Mouse (Mus musculus): Measurements from ENCODE around the gene Vapb. TPM values are rescaled to one million over a fixed set of nuclear protein-coding genes. Genes with fewer than 3 reads are reported as not detected.

The Vapb gene
- polyA plus RNA-seq, 2 experiments = 15.2 to 37.0 TPM

DNA sequence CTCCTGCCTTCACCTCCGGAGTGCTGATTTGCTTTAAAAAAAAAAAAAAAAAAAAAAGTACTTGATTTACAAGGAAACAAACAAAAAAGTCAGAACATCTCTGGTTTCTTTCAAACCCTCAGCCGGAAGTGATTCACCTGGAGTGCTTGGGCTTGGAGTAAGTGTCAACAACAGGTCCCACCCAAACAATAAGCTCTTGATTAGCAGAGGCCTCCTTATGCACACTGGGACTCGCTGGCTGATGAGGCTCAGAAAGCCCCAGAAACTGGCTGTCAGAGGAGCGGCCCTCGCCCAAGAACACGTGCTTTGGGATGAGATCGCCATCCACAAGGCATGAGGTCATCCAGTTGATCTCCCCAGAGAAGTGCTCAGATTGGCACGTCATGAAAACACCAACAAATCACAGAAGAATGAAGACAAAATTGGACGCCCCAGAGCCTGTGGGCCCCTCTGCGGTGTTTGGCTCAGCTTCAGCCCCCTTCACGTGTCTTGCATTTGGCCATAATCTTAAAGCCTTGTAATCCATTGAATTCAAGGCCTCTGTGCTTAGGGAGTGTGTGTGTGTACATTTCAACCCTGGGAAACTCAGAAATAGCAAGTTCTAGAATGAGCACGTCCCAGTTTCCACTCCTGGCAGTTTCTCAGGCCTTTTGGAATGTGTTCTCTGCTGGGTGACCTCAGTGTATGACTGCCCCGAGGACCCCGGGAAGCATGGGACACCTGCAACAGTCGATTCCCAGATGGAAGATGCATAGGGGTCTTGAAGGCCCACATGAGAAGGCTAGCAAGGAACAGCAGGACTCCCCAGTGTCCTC, 72.9 kb downstream of the Vapb start:
- DNase-seq (ENCODE audit: low spot score) = peak; percentile 76
- H3K27me3 ChIP-seq (ENCODE audit: control insufficient read depth, insufficient read depth, low read length) = no peaks in the 10 kb centered on the region
- H3K4me2 ChIP-seq (replicated peaks; ENCODE audit: low read depth, low read length, severe bottlenecking) = no peak overlapping the region
- no peaks in the 10 kb centered on the region for H3K4me1 ChIP-seq (ENCODE audit: control insufficient read depth, insufficient read depth, low read length)
- 65% methylated on average over 15 of the region's 15 CpGs for WGBS
- no peaks in the 10 kb centered on the region for H3K9me3 ChIP-seq (ENCODE audit: control insufficient read depth, low read length)
- ATAC-seq (ENCODE audit: low FRiP score, low read depth) = peak; percentile 83
- no peak overlapping the region for H3K4me3 ChIP-seq (replicated peaks; ENCODE audit: low read length)
- TF ChIP-seq POLR2A (IDR thresholded peaks at IDR 0.05; ENCODE audit: borderline replicate concordance, extremely low read depth, insufficient read depth, insufficient read length) = no peak
- no peak overlapping the region for H3K9ac ChIP-seq (ENCODE audit: low read depth, low read length, severe bottlenecking)
- H3K36me3 ChIP-seq (ENCODE audit: control insufficient read depth, insufficient read depth, low read length) = no peaks in the 10 kb centered on the region
- no peak overlapping the region for H3K27ac ChIP-seq (replicated peaks; ENCODE audit: low read depth, low read length)

DNA sequence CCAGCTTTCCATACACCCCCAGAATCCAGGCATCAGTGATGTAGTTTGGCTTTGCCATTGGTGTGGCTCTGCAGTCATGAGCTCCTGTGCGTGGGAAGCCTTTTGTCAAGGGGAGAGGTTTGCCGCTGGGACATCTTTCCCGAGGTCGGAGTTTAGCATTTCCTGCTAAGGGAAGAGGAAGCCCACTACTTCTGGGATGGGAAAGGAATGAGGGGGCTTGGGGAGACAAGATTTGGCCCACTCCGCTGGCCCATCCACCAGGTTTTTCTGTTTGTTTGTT, 73.5 kb downstream of the Vapb start:
- ATAC-seq (ENCODE audit: low FRiP score, low read depth) = no peak
- no peak for TF ChIP-seq POLR2A (IDR thresholded peaks at IDR 0.05; ENCODE audit: borderline replicate concordance, extremely low read depth, insufficient read depth, insufficient read length)
- H3K9me3 ChIP-seq (ENCODE audit: control insufficient read depth, low read length) = no peaks in the 10 kb centered on the region
- no peak overlapping the region for H3K4me2 ChIP-seq (replicated peaks; ENCODE audit: low read depth, low read length, severe bottlenecking)
- no peak overlapping the region for H3K9ac ChIP-seq (ENCODE audit: low read depth, low read length, severe bottlenecking)
- no peaks in the 10 kb centered on the region for H3K27me3 ChIP-seq (ENCODE audit: control insufficient read depth, insufficient read depth, low read length)
- H3K4me1 ChIP-seq (ENCODE audit: control insufficient read depth, insufficient read depth, low read length) = no peaks in the 10 kb centered on the region
- WGBS = 90% methylated on average over 5 of the region's 5 CpGs
- H3K27ac ChIP-seq (replicated peaks; ENCODE audit: low read depth, low read length) = no peak overlapping the region
- no peak overlapping the region for H3K4me3 ChIP-seq (replicated peaks; ENCODE audit: low read length)
- no peak for DNase-seq (ENCODE audit: low spot score)
- no peaks in the 10 kb centered on the region for H3K36me3 ChIP-seq (ENCODE audit: control insufficient read depth, insufficient read depth, low read length)

DNA sequence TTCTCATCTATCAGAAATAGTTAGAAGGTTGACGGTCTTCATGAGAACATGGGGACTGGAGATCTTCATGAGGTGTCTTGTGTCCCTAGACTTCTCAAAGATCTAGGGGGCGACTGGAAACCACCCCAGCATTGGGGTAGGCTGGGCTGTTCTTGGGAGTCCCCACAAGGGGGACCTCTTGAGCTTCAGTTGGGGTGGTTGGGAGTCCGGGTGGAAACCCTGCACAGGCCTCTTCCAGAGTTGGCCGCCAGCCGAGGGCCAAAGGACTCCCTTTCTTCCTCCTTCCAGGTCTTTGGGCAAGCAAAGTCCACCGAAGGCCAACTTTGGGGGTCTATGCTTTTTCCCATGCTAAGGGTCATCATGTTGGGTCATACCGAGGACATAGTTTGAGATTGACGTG, 74.5 kb downstream of the Vapb start:
- H3K9me3 ChIP-seq (ENCODE audit: control insufficient read depth, low read length) = no peaks in the 10 kb centered on the region
- no peak overlapping the region for H3K9ac ChIP-seq (ENCODE audit: low read depth, low read length, severe bottlenecking)
- H3K4me3 ChIP-seq (replicated peaks; ENCODE audit: low read length) = no peak overlapping the region
- TF ChIP-seq POLR2A (IDR thresholded peaks at IDR 0.05; ENCODE audit: borderline replicate concordance, extremely low read depth, insufficient read depth, insufficient read length) = no peak
- no peaks in the 10 kb centered on the region for H3K27me3 ChIP-seq (ENCODE audit: control insufficient read depth, insufficient read depth, low read length)
- no peak overlapping the region for H3K4me2 ChIP-seq (replicated peaks; ENCODE audit: low read depth, low read length, severe bottlenecking)
- no peaks in the 10 kb centered on the region for H3K36me3 ChIP-seq (ENCODE audit: control insufficient read depth, insufficient read depth, low read length)
- H3K27ac ChIP-seq (replicated peaks; ENCODE audit: low read depth, low read length) = no peak overlapping the region
- H3K4me1 ChIP-seq (ENCODE audit: control insufficient read depth, insufficient read depth, low read length) = no peaks in the 10 kb centered on the region
- no peak for DNase-seq (ENCODE audit: low spot score)
- WGBS = 77% methylated on average over 8 of the region's 8 CpGs
- ATAC-seq (ENCODE audit: low FRiP score, low read depth) = no peak

DNA sequence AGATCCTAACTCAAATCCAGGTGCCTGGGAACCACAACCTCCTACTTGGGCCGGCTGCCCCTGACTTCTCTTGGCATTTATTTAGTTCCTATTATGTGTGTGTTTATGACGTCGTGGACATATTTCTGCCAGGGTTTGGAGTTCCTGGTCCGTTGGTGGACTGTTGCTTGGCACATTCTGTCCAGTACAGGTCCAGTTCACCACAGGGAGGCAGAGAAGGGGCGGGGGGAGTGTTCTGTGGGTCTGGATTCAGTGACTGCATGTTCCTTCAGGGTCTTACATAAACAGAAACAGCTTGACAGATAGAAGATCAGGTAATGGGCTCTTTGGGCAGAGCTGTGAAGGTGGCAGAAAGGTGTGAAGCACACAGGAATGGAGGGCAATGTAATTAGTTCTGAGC, 75.8 kb downstream of the Vapb start:
- DNase-seq (ENCODE audit: low spot score) (no peak), ATAC-seq (ENCODE audit: low FRiP score, low read depth) (no peak)
- Histone ChIP-seq H3K27me3 (ENCODE audit: control insufficient read depth, insufficient read depth, low read length) (no peaks in the 10 kb centered on the region), H3K36me3 (ENCODE audit: control insufficient read depth, insufficient read depth, low read length) (no peaks in the 10 kb centered on the region; the same call in 1 of the 2 replicates), H3K9ac (ENCODE audit: low read depth, low read length, severe bottlenecking) (no peak overlapping the region), H3K27ac (replicated peaks; ENCODE audit: low read depth, low read length) (no peak overlapping the region), H3K4me2 (replicated peaks; ENCODE audit: low read depth, low read length, severe bottlenecking) (no peak overlapping the region), H3K4me1 (ENCODE audit: control insufficient read depth, insufficient read depth, low read length) (no peaks in the 10 kb centered on the region), H3K9me3 (ENCODE audit: control insufficient read depth, low read length) (no peaks in the 10 kb centered on the region; the same call in 1 of the 2 replicates), H3K4me3 (replicated peaks; ENCODE audit: low read length) (no peak overlapping the region)
- 74% methylated on average over 5 of the region's 5 CpGs for WGBS
- TF ChIP-seq POLR2A (IDR thresholded peaks at IDR 0.05; ENCODE audit: borderline replicate concordance, extremely low read depth, insufficient read depth, insufficient read length) = no peak

DNA sequence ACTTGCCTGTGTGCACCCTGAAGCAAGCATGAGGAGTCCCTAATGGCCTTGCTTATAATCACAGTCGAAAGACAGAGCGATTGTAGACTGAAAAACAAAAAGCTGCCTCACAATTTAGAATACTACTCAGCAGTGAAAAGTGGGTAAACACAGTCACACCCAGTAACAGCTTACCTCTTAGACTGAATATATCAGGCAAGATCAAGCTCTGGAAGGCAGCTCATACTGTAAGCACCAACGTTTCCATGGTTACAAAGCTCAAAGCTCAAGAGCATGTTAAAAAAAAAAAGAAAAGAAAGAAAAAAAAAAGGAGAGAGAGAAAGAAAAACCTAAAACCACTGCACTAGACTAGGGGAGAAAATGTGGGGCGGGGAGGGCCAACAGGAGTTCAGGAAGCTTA, 89.0 kb downstream of the Vapb start:
- H3K9me3 ChIP-seq (ENCODE audit: control insufficient read depth, low read length) = no peaks in the 10 kb centered on the region
- no peak overlapping the region for H3K27ac ChIP-seq (replicated peaks; ENCODE audit: low read depth, low read length)
- no peak overlapping the region for H3K9ac ChIP-seq (ENCODE audit: low read depth, low read length, severe bottlenecking)
- no peak overlapping the region for H3K4me2 ChIP-seq (replicated peaks; ENCODE audit: low read depth, low read length, severe bottlenecking)
- no peak overlapping the region for H3K4me3 ChIP-seq (replicated peaks; ENCODE audit: low read length)
- H3K36me3 ChIP-seq (ENCODE audit: control insufficient read depth, insufficient read depth, low read length) = no peaks in the 10 kb centered on the region
- WGBS = 87% methylated on average over 4 of the region's 4 CpGs
- no peak for DNase-seq (ENCODE audit: low spot score)
- 0 out of 2 replicates have a peak, but pooled peaks cover 2% of the 10 kb centered on the region for H3K4me1 ChIP-seq (ENCODE audit: control insufficient read depth, insufficient read depth, low read length)
- no peak for ATAC-seq (ENCODE audit: low FRiP score, low read depth)
- no peak for TF ChIP-seq POLR2A (IDR thresholded peaks at IDR 0.05; ENCODE audit: borderline replicate concordance, extremely low read depth, insufficient read depth, insufficient read length)
- H3K27me3 ChIP-seq (ENCODE audit: control insufficient read depth, insufficient read depth, low read length) = no peaks in the 10 kb centered on the region
